Mouse (Mus musculus) gastrocnemius, postnatal 14 days (tissue): ENCODE measurements at regions not wholly inside any gene's neighbourhood (a gene's known extent, or its start where the extent isn't known, plus 50 kb on each side); places are given as distances from the start of the nearest gene placed in this dataset.
A peak's percentile ranks its signal among the peaks of the same experiment; 100 is the strongest.

Source experiments
- DNase-seq: peaks from one replicate; pipeline ENCODE4 v3.0.0; 2021; ENCODE audit warnings: mixed read lengths
- intact Hi-C: fragments of 180-260 bp; cut with DNase I; formaldehyde crosslinking; loops from one replicate; pipeline ENCODE4 v1.15.1; 2025; ENCODE audit warnings: low total_unique reads

GRCm38 (mm10) chr14:86445139-86445538 is 695.9 kb downstream of the Diaph3 start:
- no peak for DNase-seq
- intact Hi-C loops = no loop called here

- no peak for DNase-seq
- intact Hi-C loops = no loop called here
Measured at GRCm38 (mm10) chr14:86443921-86444835, 696.9 kb downstream of the Diaph3 start.

- DNase-seq = no peak
- intact Hi-C loops = no loop called here
Measured at GRCm38 (mm10) chr14:86441895-86442679, 698.9 kb downstream of the Diaph3 start.

GRCm38 (mm10) chr14:86437383-86437782 is 703.7 kb downstream of the Diaph3 start:
- no peak for DNase-seq
- intact Hi-C loops = no loop called here

GRCm38 (mm10) chr14:86435345-86435744 is 705.7 kb downstream of the Diaph3 start:
- intact Hi-C loops = no loop called here
- no peak for DNase-seq

- intact Hi-C loops = no loop called here
Measured at GRCm38 (mm10) chr14:86431215-86431816, 709.7 kb downstream of the Diaph3 start.

GRCm38 (mm10) chr14:86421881-86422280 is 719.2 kb downstream of the Diaph3 start:
- intact Hi-C loops = no loop called here
- DNase-seq = no peak

More at GRCm38 (mm10) chr14:86431215-86431816, 709.7 kb downstream of the Diaph3 start:
- no peak for DNase-seq

- no peak for DNase-seq
- intact Hi-C loops = no loop called here
Measured at GRCm38 (mm10) chr14:86419959-86420598, 721.0 kb downstream of the Diaph3 start.

GRCm38 (mm10) chr14:86396876-86397275 is 744.2 kb downstream of the Diaph3 start:
- DNase-seq = no peak
- intact Hi-C loops = no loop called here

- no peak for DNase-seq
- intact Hi-C loops = no loop called here
Measured at GRCm38 (mm10) chr14:86395951-86396361, 745.1 kb downstream of the Diaph3 start.

GRCm38 (mm10) chr14:86395531-86395930 is 745.5 kb downstream of the Diaph3 start:
- intact Hi-C loops = no loop called here
- peak; percentile 13 for DNase-seq

GRCm38 (mm10) chr14:86395068-86395467 is 746.0 kb downstream of the Diaph3 start:
- intact Hi-C loops = no loop called here
- no peak for DNase-seq

- intact Hi-C loops = no loop called here
- DNase-seq = no peak
Measured at GRCm38 (mm10) chr14:86385136-86385535, 755.9 kb downstream of the Diaph3 start.

- intact Hi-C loops = no loop called here
- DNase-seq = no peak
Measured at GRCm38 (mm10) chr14:86365032-86365431, 776.0 kb downstream of the Diaph3 start.

- intact Hi-C loops = no loop called here
- no peak for DNase-seq
Measured at GRCm38 (mm10) chr14:86360423-86361059, 780.5 kb downstream of the Diaph3 start.

- no peak for DNase-seq
- intact Hi-C loops = no loop called here
Measured at GRCm38 (mm10) chr14:86358584-86358983, 782.5 kb downstream of the Diaph3 start.

GRCm38 (mm10) chr14:86350526-86350925 is 790.5 kb downstream of the Diaph3 start:
- DNase-seq = no peak
- intact Hi-C loops = no loop called here

GRCm38 (mm10) chr14:86339007-86339406 is 802.0 kb downstream of the Diaph3 start:
- DNase-seq = no peak
- intact Hi-C loops = no loop called here

- intact Hi-C loops = no loop called here
Measured at GRCm38 (mm10) chr14:86337052-86337451, 804.0 kb downstream of the Diaph3 start.

More at GRCm38 (mm10) chr14:86337052-86337451, 804.0 kb downstream of the Diaph3 start:
- no peak for DNase-seq
